Mouse (Mus musculus): ENCODE measurements around the gene Arl6. TPM values are rescaled to one million over a fixed set of nuclear protein-coding genes. Genes with fewer than 3 reads are reported as not detected.

Gene Arl6
- total RNA-seq, 2 experiments from 2014 or later = 0.84 to 1.8 TPM

GRCm38 (mm10) chr16:59588351-59589025 is 50.7 kb downstream of the Arl6 start:
- no peak for ATAC-seq (replicated peaks; ENCODE audit: low FRiP score, poor library complexity, severe bottlenecking)

GRCm38 (mm10) chr16:59587816-59588215 is 51.4 kb downstream of the Arl6 start:
- ATAC-seq (replicated peaks; ENCODE audit: low FRiP score, poor library complexity, severe bottlenecking) = no peak

- ATAC-seq (replicated peaks; ENCODE audit: low FRiP score, poor library complexity, severe bottlenecking) = no peak
Measured at GRCm38 (mm10) chr16:59586911-59587310, 52.3 kb downstream of the Arl6 start.

GRCm38 (mm10) chr16:59586276-59586675 is 52.9 kb downstream of the Arl6 start:
- no peak for ATAC-seq (replicated peaks; ENCODE audit: low FRiP score, poor library complexity, severe bottlenecking)

GRCm38 (mm10) chr16:59585706-59586244 is 53.4 kb downstream of the Arl6 start:
- ATAC-seq (replicated peaks; ENCODE audit: low FRiP score, poor library complexity, severe bottlenecking) = no peak

- no peak for ATAC-seq (replicated peaks; ENCODE audit: low FRiP score, poor library complexity, severe bottlenecking)
Measured at GRCm38 (mm10) chr16:59583515-59583914, 55.7 kb downstream of the Arl6 start.

GRCm38 (mm10) chr16:59579237-59579636 is 60.0 kb downstream of the Arl6 start:
- no peak for ATAC-seq (replicated peaks; ENCODE audit: low FRiP score, poor library complexity, severe bottlenecking)

- ATAC-seq (replicated peaks; ENCODE audit: low FRiP score, poor library complexity, severe bottlenecking) = no peak
Measured at GRCm38 (mm10) chr16:59573961-59574360, 65.2 kb downstream of the Arl6 start.

- ATAC-seq (replicated peaks; ENCODE audit: low FRiP score, poor library complexity, severe bottlenecking) = no peak
Measured at GRCm38 (mm10) chr16:59572685-59573084, 66.5 kb downstream of the Arl6 start.

- no peak for ATAC-seq (replicated peaks; ENCODE audit: low FRiP score, poor library complexity, severe bottlenecking)
Measured at GRCm38 (mm10) chr16:59570807-59571206, 68.4 kb downstream of the Arl6 start.

- no peak for ATAC-seq (replicated peaks; ENCODE audit: low FRiP score, poor library complexity, severe bottlenecking)
Measured at GRCm38 (mm10) chr16:59569837-59570236, 69.4 kb downstream of the Arl6 start.

- no peak for ATAC-seq (replicated peaks; ENCODE audit: low FRiP score, poor library complexity, severe bottlenecking)
Measured at GRCm38 (mm10) chr16:59567721-59568381, 71.3 kb downstream of the Arl6 start.

- no peak for ATAC-seq (replicated peaks; ENCODE audit: low FRiP score, poor library complexity, severe bottlenecking)
Measured at GRCm38 (mm10) chr16:59566437-59566836, 72.8 kb downstream of the Arl6 start.

GRCm38 (mm10) chr16:59565631-59566030 is 73.6 kb downstream of the Arl6 start:
- no peak for ATAC-seq (replicated peaks; ENCODE audit: low FRiP score, poor library complexity, severe bottlenecking)

GRCm38 (mm10) chr16:59564025-59564424 is 75.2 kb downstream of the Arl6 start:
- no peak for ATAC-seq (replicated peaks; ENCODE audit: low FRiP score, poor library complexity, severe bottlenecking)

Other genes with a start within 250 kb of the Arl6 start
- not detected in 2 replicates for gene Gabrr3, start 232.1 kb downstream of the Arl6 start, total RNA-seq (2015; ENCODE audit: low replicate concordance)
- gene Gabrr3, start 232.1 kb downstream of the Arl6 start, total RNA-seq (2017; ENCODE audit: low replicate concordance) = not detected in 2 replicates
- 2.9 and 6.3 TPM in 2 replicates for gene Riox2, start 167.6 kb downstream of the Arl6 start, total RNA-seq (2015; ENCODE audit: low replicate concordance)
- 4.7 and 20.1 TPM in 2 replicates for gene Riox2, start 167.6 kb downstream of the Arl6 start, total RNA-seq (2017; ENCODE audit: low replicate concordance)
- 5.8 and 9.6 TPM in 2 replicates for gene Crybg3, start 38.4 kb downstream of the Arl6 start, total RNA-seq (2015; ENCODE audit: low replicate concordance)
- gene Crybg3, start 38.4 kb downstream of the Arl6 start, total RNA-seq (2017; ENCODE audit: low replicate concordance) = 0.64 and 1.4 TPM in 2 replicates

Measured in erythroid progenitor cell, adult 5-6 weeks (primary cell).